Mouse (Mus musculus) ES-E14 (cell line): ENCODE measurements around the gene Fcrl1. TPM values are rescaled to one million over a fixed set of nuclear protein-coding genes. Genes with fewer than 3 reads are reported as not detected.

ENCODE experiments used
- DNase-seq: peaks from one replicate; pipeline ENCODE4 v3.0.0-alpha.2; 2013; ENCODE audit warnings: low read depth, low spot score
- H3K27ac ChIP-seq: 2 replicates; pipeline ENCODE4 v1.5.1; 2012; ENCODE audit warnings: low read depth, mild to moderate bottlenecking, low read length, moderate library complexity, mixed read lengths; ENCODE audit not compliant: poor library complexity, insufficient read depth, severe bottlenecking
- H3K36me3 ChIP-seq: 2 replicates; pipeline ENCODE4 v1.6.1; 2012; ENCODE audit warnings: mild to moderate bottlenecking, low read length, moderate library complexity, mixed read lengths; ENCODE audit not compliant: control insufficient read depth, poor library complexity, insufficient read depth, severe bottlenecking
- H3K4me1 ChIP-seq, 2 experiments: fragments of 150-350 bp in 1 of 2; sonication (generic) in 1 of 2; 2 replicates each; pipeline ENCODE4 v1.6.1; 2012; ENCODE audit warnings: low read length in 2 of 2, mild to moderate bottlenecking in 1 of 2, mixed read lengths in 1 of 2; ENCODE audit not compliant: control insufficient read depth in 2 of 2, insufficient read depth in 2 of 2, poor library complexity in 1 of 2
- H3K4me3 ChIP-seq, 2 experiments: fragments of 150-350 bp in 1 of 2; sonication (generic) in 1 of 2; 2 replicates each; pipeline ENCODE4 v1.5.1; 2012; ENCODE audit warnings: low read length in 2 of 2, low read depth in 1 of 2, mild to moderate bottlenecking in 1 of 2, mixed read lengths in 1 of 2; ENCODE audit not compliant: insufficient read depth in 1 of 2, poor library complexity in 1 of 2, severe bottlenecking in 1 of 2
- H3K9ac ChIP-seq: 2 replicates; pipeline ENCODE4 v1.6.1; 2012; ENCODE audit warnings: low read depth, mild to moderate bottlenecking, low read length, mixed read lengths; ENCODE audit not compliant: poor library complexity, insufficient read depth, severe bottlenecking
- H3K9me3 ChIP-seq: fragments of 150-350 bp; sonication (generic); 2 replicates; pipeline ENCODE4 v1.6.1; 2012; ENCODE audit warnings: low read depth, mild to moderate bottlenecking, low read length; ENCODE audit not compliant: control insufficient read depth, insufficient read depth
- CHD2 ChIP-seq: IDR thresholded peaks from 2 replicates; pipeline ENCODE4 v1.6.1; 2014; ENCODE audit warnings: mild to moderate bottlenecking, low read depth, low read length, inconsistent platforms
- HCFC1 ChIP-seq: IDR thresholded peaks from 2 replicates; pipeline ENCODE4 v1.6.1; 2012; ENCODE audit warnings: low read length, inconsistent platforms, borderline replicate concordance; ENCODE audit not compliant: insufficient read depth
- MAFK ChIP-seq: IDR thresholded peaks from 2 replicates; pipeline ENCODE4 v1.6.1; 2014; ENCODE audit warnings: mild to moderate bottlenecking, low read depth, low read length, inconsistent platforms; ENCODE audit not compliant: insufficient read depth
- ZC3H11A ChIP-seq: IDR thresholded peaks from 2 replicates; pipeline ENCODE4 v1.6.1; 2012; ENCODE audit warnings: low read depth, mild to moderate bottlenecking, inconsistent platforms, low read length, borderline replicate concordance
- ZNF384 ChIP-seq: IDR thresholded peaks from 2 replicates; pipeline ENCODE4 v1.6.1; 2012; ENCODE audit warnings: low read depth, low read length, inconsistent platforms
- in situ Hi-C, 2 experiments: fragments of 600-800 bp; cut with MboI; formaldehyde crosslinking; loops; one replicate each; pipeline ENCODE4 v1.15.1; 2025; ENCODE audit warnings: low sequenced_read_pairs in 2 of 2, inconsistent platforms in 1 of 2; ENCODE audit not compliant: unreplicated experiment in 2 of 2
- total RNA-seq: library from RNA; depleted of rRNA; stranded (reverse); fragments of 300-350 nt; gene quantifications from 2 replicates; pipeline ENCODE4 v1.2.3, GENCODE M21; 2012; rRNA removed

Fcrl1 gene
- total RNA-seq, 1 experiment: 0.27 TPM

- H3K9me3 ChIP-seq: no peaks in the 10 kb centered on the region
- no peak overlapping the region for H3K4me3 ChIP-seq
- no peaks in the 10 kb centered on the region for H3K36me3 ChIP-seq
- no peak for DNase-seq
- in situ Hi-C loops: no loop called here
- no peak for TF ChIP-seq ZNF384
- TF ChIP-seq CHD2: no peak
- no peak for TF ChIP-seq MAFK
- no peak for TF ChIP-seq HCFC1
- TF ChIP-seq ZC3H11A: no peak
- no peak overlapping the region for H3K9ac ChIP-seq
- no peak overlapping the region for H3K27ac ChIP-seq
- H3K4me1 ChIP-seq: peaks cover 0 to 2% of the 10 kb centered on the region in 2 experiments; a peak in 1 of 4 replicates
Measured at GRCm38 (mm10) chr3:87440586-87440985, 64.4 kb downstream of the Fcrl1 start.

GRCm38 (mm10) chr3:87443968-87444367, 67.8 kb downstream of the Fcrl1 start:
- TF ChIP-seq CHD2: no peak
- no peak for TF ChIP-seq MAFK
- TF ChIP-seq HCFC1: no peak
- TF ChIP-seq ZNF384: no peak
- TF ChIP-seq ZC3H11A: no peak
- Histone ChIP-seq H3K36me3 (no peaks in the 10 kb centered on the region), H3K4me1 (peaks cover 0 to 2% of the 10 kb centered on the region in 2 experiments; a peak in 1 of 4 replicates), H3K27ac (no peak overlapping the region), H3K9me3 (no peaks in the 10 kb centered on the region), H3K4me3 (no peak overlapping the region), H3K9ac (no peak overlapping the region)
- no peak for DNase-seq
- in situ Hi-C loops: no loop called here

Other genes starting within 250 kb of the Fcrl1 start
- gene Kirrel, start 201.6 kb upstream of the Fcrl1 start, total RNA-seq: 35.5 and 37.8 TPM in 2 replicates
- gene Fcrls, start 112.6 kb upstream of the Fcrl1 start, total RNA-seq: not detected in 2 replicates
- gene Cd5l, start 18.5 kb upstream of the Fcrl1 start, total RNA-seq: not detected in 2 replicates
- 0.11 and 0.45 TPM in 2 replicates for gene Fcrl5, start 59.4 kb downstream of the Fcrl1 start, total RNA-seq
- 8.0 and 8.8 TPM in 2 replicates for gene Etv3, start 149.0 kb downstream of the Fcrl1 start, total RNA-seq
- gene Arhgef11, start 241.2 kb downstream of the Fcrl1 start, total RNA-seq: 14.1 and 14.2 TPM in 2 replicates